Comparison of ENCODE assay signal across 32 mouse cellular contexts in the genomic region with DNA sequence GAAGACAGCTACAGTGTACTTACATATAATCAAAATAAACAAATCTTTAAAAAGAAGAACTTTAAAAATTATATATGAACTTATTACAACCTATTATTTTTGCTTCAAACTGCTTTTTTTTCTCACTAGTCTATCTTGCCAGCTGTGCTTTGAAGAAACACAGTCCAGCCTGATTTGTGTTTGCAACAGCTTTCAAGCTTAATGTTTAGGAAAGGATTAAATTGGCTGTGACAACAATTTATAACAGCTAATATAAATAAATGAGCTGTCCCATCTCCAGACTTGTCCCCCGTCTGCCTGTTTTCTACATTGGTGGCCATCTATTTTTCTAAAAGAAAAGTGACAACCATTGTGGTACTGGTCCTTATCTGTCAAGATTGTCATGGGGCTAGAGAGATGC. TPM values are rescaled to one million over a fixed set of nuclear protein-coding genes. Genes with fewer than 3 reads are reported as not detected.
"Had no signal": no experiment of that assay in that cellular context is flagged by ENCODE, and none has a peak within 500 bp of the region (broad histone marks: within the 10 kb centered on the region; RNA-seq: fewer than 3 reads in every experiment).

No protein-coding gene starts in this region.

- H3K27ac ChIP-seq: left cerebral cortex, adult 2 months; limb, embryonic 10.5 days; limb, embryonic 12.5 days; limb, embryonic 13.5 days; limb, embryonic 15.5 days; liver, embryonic 12.5 days; liver, embryonic 13.5 days; liver, embryonic 14.5 days; liver, embryonic 15.5 days; macrophage; midbrain, embryonic 10.5 days; midbrain, embryonic 12.5 days; midbrain, embryonic 13.5 days; midbrain, embryonic 15.5 days; neural tube, embryonic 12.5 days; neural tube, embryonic 13.5 days had no signal

- H3K4me1 ChIP-seq: limb, embryonic 10.5 days; limb, embryonic 12.5 days; limb, embryonic 13.5 days; limb, embryonic 15.5 days; liver, embryonic 12.5 days; liver, embryonic 13.5 days; liver, embryonic 15.5 days; megakaryocyte, embryonic 14.5 days; midbrain, embryonic 10.5 days; midbrain, embryonic 12.5 days; midbrain, embryonic 13.5 days; midbrain, embryonic 15.5 days; neural tube, embryonic 12.5 days; neural tube, embryonic 13.5 days had no signal

- H3K4me2 ChIP-seq: limb, embryonic 12.5 days; limb, embryonic 13.5 days; limb, embryonic 15.5 days; liver, embryonic 11.5 days; liver, embryonic 12.5 days; liver, embryonic 13.5 days; liver, embryonic 15.5 days; midbrain, embryonic 11.5 days; midbrain, embryonic 12.5 days; midbrain, embryonic 13.5 days; midbrain, embryonic 15.5 days; neural tube, embryonic 12.5 days; neural tube, embryonic 13.5 days had no signal

- H3K27me3 ChIP-seq: limb, embryonic 15.5 days; liver, embryonic 12.5 days; liver, embryonic 13.5 days; liver, embryonic 15.5 days; megakaryocyte, embryonic 14.5 days; midbrain, embryonic 15.5 days; neural tube, embryonic 12.5 days had no signal

- H3K36me3 ChIP-seq: liver, embryonic 12.5 days; liver, embryonic 13.5 days; liver, embryonic 15.5 days; midbrain, embryonic 15.5 days; neural tube, embryonic 12.5 days; neural tube, embryonic 13.5 days had no signal

- DNase-seq: layer of hippocampus, postnatal 36 days; left cerebral cortex, postnatal 4 days; liver; liver, embryonic 13.5 days; liver, postnatal 0 days; lung, adult 18-20 months; lung, postnatal 14 days; midbrain, embryonic 14.5 days had no signal

- H3K9me3 ChIP-seq: limb, embryonic 10.5 days; limb, embryonic 12.5 days; limb, embryonic 13.5 days; limb, embryonic 15.5 days; liver, embryonic 12.5 days; liver, embryonic 13.5 days; liver, embryonic 15.5 days; megakaryocyte, embryonic 14.5 days; midbrain, embryonic 10.5 days; midbrain, embryonic 12.5 days; midbrain, embryonic 13.5 days; midbrain, embryonic 15.5 days; neural tube, embryonic 12.5 days; neural tube, embryonic 13.5 days had no signal

- ATAC-seq: liver, embryonic 12.5 days; liver, postnatal 0 days; midbrain, embryonic 13.5 days; midbrain, embryonic 15.5 days; midbrain, embryonic 16.5 days had no signal

- H3K9ac ChIP-seq: limb, embryonic 12.5 days; limb, embryonic 13.5 days; limb, embryonic 15.5 days; liver, embryonic 12.5 days; liver, embryonic 13.5 days; liver, embryonic 14.5 days; liver, embryonic 15.5 days; liver, postnatal 0 days; midbrain, embryonic 12.5 days; midbrain, embryonic 13.5 days; midbrain, embryonic 15.5 days; neural tube, embryonic 12.5 days; neural tube, embryonic 13.5 days had no signal

- H3K4me3 ChIP-seq: left cerebral cortex, adult 2 months; limb, embryonic 10.5 days; limb, embryonic 12.5 days; limb, embryonic 13.5 days; limb, embryonic 15.5 days; liver, embryonic 12.5 days; liver, embryonic 13.5 days; liver, embryonic 15.5 days; megakaryocyte, embryonic 14.5 days; midbrain, embryonic 10.5 days; midbrain, embryonic 12.5 days; midbrain, embryonic 13.5 days; midbrain, embryonic 15.5 days; myocyte; neural tube, embryonic 12.5 days; neural tube, embryonic 13.5 days had no signal

RNA-seq across cellular contexts. Expression of gene S100g, which starts 22.4 kb away (rescaled TPM):
- polyA plus RNA-seq: limb, embryonic 11.5 days; limb, embryonic 12.5 days; limb, embryonic 13.5 days; liver, adult 2 months; macrophage; midbrain, embryonic 10.5 days; midbrain, embryonic 11.5 days; midbrain, embryonic 12.5 days; midbrain, embryonic 13.5 days; midbrain, embryonic 15.5 days; midbrain, embryonic 16.5 days; midbrain, postnatal 0 days; myocyte; neural tube, embryonic 11.5 days; neural tube, embryonic 12.5 days had no signal
